Mouse (Mus musculus): ENCODE data around the gene Ubap1l. TPM values are rescaled to one million over a fixed set of nuclear protein-coding genes. Genes with fewer than 3 reads are reported as not detected.

Ubap1l gene
- polyA plus RNA-seq, 1 experiment = 0.16 TPM

- no peak for DNase-seq (ENCODE audit: low read depth, low spot score)
- WGBS = 83% methylated on average over 2 of the region's 2 CpGs
Measured at GRCm38 (mm10) chr9:65405184-65405449, 44.3 kb downstream of the Ubap1l start.

DNA sequence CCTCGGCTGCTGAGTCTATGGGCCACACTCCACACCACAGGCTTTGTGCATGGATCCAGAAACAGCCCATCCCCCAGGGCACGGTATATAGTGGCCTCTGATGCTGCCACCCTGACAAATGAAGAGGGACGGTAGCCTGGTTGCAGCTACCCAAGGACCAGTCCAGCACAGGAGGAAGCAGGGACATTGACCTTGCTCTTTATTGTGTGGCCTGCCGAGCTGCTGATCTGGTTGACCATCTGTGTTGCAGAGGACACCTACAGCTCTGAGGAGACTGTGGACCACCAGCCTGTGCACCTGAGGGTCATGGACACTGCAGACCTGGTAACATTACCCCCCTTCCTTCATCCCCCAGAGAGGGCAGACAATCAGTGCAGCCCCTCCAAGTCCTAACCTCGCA lies 46.5 kb downstream of the Ubap1l start:
- 88% methylated on average over 5 of the region's 5 CpGs for WGBS
- no peak for DNase-seq (ENCODE audit: low read depth, low spot score)

GRCm38 (mm10) chr9:65407861-65408260 lies 47.0 kb downstream of the Ubap1l start:
- DNase-seq (ENCODE audit: low read depth, low spot score) = no peak
- 85% methylated on average over 3 of the region's 3 CpGs for WGBS

DNA sequence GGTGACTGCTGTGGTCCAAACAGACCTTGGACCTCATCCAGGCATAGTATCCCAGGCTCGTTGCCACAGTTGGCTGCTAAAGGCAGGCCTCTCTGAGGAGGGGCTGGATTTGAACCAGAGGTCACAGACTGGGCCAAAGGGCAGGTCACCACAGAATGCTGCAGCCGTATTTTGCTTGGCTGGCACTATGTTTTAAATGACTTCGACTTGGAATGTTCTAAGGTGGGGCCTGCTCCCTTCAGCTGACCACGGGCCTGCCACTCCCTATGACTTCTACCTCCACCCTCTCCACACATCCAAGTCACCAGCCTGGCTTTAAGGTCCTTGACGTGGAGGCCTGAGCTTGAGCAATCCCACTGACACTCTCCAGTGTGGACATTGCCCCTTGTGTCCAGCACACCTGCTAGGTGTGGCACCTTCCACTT lies 48.0 kb downstream of the Ubap1l start:
- peak; percentile 59 for DNase-seq (ENCODE audit: low read depth, low spot score)

DNA sequence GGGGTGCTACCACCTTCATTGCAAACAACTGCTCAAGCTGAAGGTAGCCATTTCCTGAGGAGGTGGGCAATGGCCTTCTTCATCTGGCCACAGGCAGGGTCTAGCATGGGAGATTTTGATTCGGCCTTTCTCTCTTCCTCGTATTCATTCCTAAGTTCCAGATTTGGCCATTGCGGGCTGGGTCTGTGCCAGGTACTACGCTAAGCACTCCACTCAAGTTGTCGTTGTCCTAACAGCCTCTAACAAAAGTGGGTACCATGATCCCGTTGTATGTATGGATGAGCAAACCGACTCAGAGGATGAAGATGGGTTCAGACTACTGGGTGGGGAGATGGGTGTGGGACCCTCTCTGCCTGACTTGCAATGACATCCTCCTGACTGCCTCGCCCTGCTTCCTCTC lies 49.5 kb downstream of the Ubap1l start:
- WGBS = 80% methylated on average over 8 of the region's 8 CpGs

More for the DNA sequence above, 48.0 kb downstream of the Ubap1l start:
- 34% methylated on average over 5 of the region's 5 CpGs for WGBS

DNA sequence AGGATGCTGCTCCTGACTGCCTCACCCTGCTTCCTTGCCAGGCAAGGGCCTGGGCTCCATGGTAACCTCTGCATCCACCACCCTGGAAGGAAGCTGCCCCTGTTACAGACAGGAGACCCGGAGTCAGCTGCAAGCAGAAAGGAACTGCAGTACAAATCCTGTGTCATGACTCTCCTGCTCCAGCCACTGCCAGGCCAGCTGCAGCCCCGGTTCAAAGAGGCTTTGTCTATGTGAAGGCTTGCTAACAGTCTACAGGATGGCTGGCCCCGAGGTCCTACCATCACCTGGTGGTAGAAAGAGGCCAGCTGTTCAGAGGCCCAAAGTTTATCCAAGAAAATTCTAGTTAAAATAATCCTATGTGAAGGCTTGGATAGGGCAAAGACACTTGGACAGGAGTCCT lies 50.5 kb downstream of the Ubap1l start:
- no peak for DNase-seq (ENCODE audit: low read depth, low spot score)
- WGBS = 69% methylated on average over 3 of the region's 3 CpGs

More for the DNA sequence above, 49.5 kb downstream of the Ubap1l start:
- DNase-seq (ENCODE audit: low read depth, low spot score) = no peak

DNA sequence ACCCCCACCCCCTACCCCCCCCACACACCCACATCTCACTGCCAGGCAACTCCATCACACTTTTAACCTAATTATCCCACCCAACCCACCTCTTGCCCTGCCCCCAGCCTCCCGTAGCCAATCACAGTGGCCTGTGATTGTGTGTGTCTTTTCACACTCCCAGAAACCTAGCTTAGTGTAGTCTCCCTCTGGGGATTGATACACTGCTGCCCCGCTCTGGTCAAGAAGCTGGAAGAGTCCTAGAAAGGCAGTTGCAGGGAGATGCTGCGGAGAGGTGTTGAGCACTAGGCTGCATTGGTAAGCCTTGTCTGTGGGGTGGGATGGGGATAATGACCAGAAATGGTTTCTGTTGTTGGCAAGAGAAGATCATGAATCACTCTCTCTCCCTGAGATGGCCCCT lies 56.9 kb downstream of the Ubap1l start:
- 79% methylated on average over 3 of the region's 3 CpGs for WGBS

GRCm38 (mm10) chr9:65419633-65420032 lies 58.8 kb downstream of the Ubap1l start:
- no peak for DNase-seq (ENCODE audit: low read depth, low spot score)
- WGBS = 87% methylated on average over 3 of the region's 3 CpGs

More for the DNA sequence above, 56.9 kb downstream of the Ubap1l start:
- no peak for DNase-seq (ENCODE audit: low read depth, low spot score)

GRCm38 (mm10) chr9:65422760-65423501 lies 62.1 kb downstream of the Ubap1l start, which contains the start of gene Slc51b:
Slc51b (minus strand) TSS chr9:65422955.
- peak; percentile 84 for DNase-seq (ENCODE audit: low read depth, low spot score)
- WGBS = 31% methylated on average over 11 of the region's 11 CpGs

- WGBS = 12% methylated on average over 3 of the region's 3 CpGs
- DNase-seq (ENCODE audit: low read depth, low spot score) = peak; percentile 64
Measured at GRCm38 (mm10) chr9:65424393-65424792, 63.6 kb downstream of the Ubap1l start.

- no peak for DNase-seq (ENCODE audit: low read depth, low spot score)
- WGBS = 30% methylated on average over 2 of the region's 2 CpGs
Measured at GRCm38 (mm10) chr9:65427511-65427910, 66.7 kb downstream of the Ubap1l start.

DNA sequence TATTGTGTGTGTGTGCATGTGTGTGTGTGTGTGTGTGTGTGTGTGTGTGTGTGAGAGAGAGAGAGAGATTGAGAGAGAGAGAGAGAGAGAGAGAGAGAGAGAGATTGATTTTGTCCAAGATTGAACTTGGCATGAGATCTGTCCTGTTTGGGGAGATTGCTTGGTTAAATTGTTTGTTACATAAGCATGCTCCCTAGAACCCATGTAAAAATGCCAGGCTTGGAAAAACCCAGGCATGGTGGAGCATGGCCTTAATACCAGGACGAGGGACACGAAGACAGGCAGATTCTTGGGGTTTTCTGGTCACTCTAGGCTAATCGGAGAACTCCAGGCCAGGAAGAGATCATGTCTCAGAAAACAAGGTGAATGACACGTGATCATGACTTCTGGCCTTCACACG lies 67.2 kb downstream of the Ubap1l start:
- 80% methylated on average over 5 of the region's 5 CpGs for WGBS
- DNase-seq (ENCODE audit: low read depth, low spot score) = no peak

Other genes starting within 250 kb of the Ubap1l start
- gene Igdcc3, start 219.9 kb upstream of the Ubap1l start, polyA plus RNA-seq (2012; rRNA removed) = not detected in 2 replicates
- 7.6 and 10.4 TPM in 2 replicates for gene Parp16, start 165.7 kb upstream of the Ubap1l start, polyA plus RNA-seq (2012; rRNA removed)
- gene Cilp, start 95.9 kb upstream of the Ubap1l start, polyA plus RNA-seq (2012; rRNA removed) = 5.1 and 5.5 TPM in 2 replicates
- 6.4 and 8.5 TPM in 2 replicates for gene Clpx, start 66.8 kb upstream of the Ubap1l start, polyA plus RNA-seq (2012; rRNA removed)
- 7.3 and 8.1 TPM in 2 replicates for gene Pdcd7, start 14.9 kb upstream of the Ubap1l start, polyA plus RNA-seq (2012; rRNA removed)
- gene Kbtbd13, start 30.6 kb downstream of the Ubap1l start, polyA plus RNA-seq (2012; rRNA removed) = 0.91 and 1.2 TPM in 2 replicates
- 1.8 and 2.1 TPM in 2 replicates for gene Rasl12, start 37.5 kb downstream of the Ubap1l start, polyA plus RNA-seq (2012; rRNA removed)
- gene Slc51b, start 61.9 kb downstream of the Ubap1l start, polyA plus RNA-seq (2012; rRNA removed) = 67.2 and 87.4 TPM in 2 replicates
- 13.6 and 17.6 TPM in 2 replicates for gene Mtfmt, start 74.7 kb downstream of the Ubap1l start, polyA plus RNA-seq (2012; rRNA removed)
- 13.5 and 15.4 TPM in 2 replicates for gene Spg21, start 99.9 kb downstream of the Ubap1l start, polyA plus RNA-seq (2012; rRNA removed)
- gene Ankdd1a, start 159.2 kb downstream of the Ubap1l start, polyA plus RNA-seq (2012; rRNA removed) = 0.06 TPM in 1 of 2 replicates, not detected in the other
- 11.6 and 13.0 TPM in 2 replicates for gene Plekho2, start 219.0 kb downstream of the Ubap1l start, polyA plus RNA-seq (2012; rRNA removed)
- gene Pif1, start 226.1 kb downstream of the Ubap1l start, polyA plus RNA-seq (2012; rRNA removed) = 4.6 and 5.5 TPM in 2 replicates